Mouse (Mus musculus) heart, postnatal 14 days (tissue): ENCODE data around the gene Mrpl51. TPM values are rescaled to one million over a fixed set of nuclear protein-coding genes. Genes with fewer than 3 reads are reported as not detected.

Source experiments
- DNase-seq, 2 experiments: peaks; one replicate each; pipeline ENCODE4 v3.0.0; 2021 to 2022
- intact Hi-C: fragments of 180-260 bp; cut with DNase I; formaldehyde crosslinking; loops from one replicate; pipeline ENCODE4 v1.15.1; 2025
- total RNA-seq, 2 experiments: library from RNA; stranded (reverse); gene quantifications; 2 replicates each; pipeline ENCODE4 v1.2.3; 2021

Gene Mrpl51
- total RNA-seq, 2 experiments from 2014 or later = 279 to 289 TPM

GRCm38 (mm10) chr6:125222146-125222545 lies 30.5 kb downstream of the Mrpl51 start:
- no peak for DNase-seq
- intact Hi-C loops = no loop called here

DNA sequence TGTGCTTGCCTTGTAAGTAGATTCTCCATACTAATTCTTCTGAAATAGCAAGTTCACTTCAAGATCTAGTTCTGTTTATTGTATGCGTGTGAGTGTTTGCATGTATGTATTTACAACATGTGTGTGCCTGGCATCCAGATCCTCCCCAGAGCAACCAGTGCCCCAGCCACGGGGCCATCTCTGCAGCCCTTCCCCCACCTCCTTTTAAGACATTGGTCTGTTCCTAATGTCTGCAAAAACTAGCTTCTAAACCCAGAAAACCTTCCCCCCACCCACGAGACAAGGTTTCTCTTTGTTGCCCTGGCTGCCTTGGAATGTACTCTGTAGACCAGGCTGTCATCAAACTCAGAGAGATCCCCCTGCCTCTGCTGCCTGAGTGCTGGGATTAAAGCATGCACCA lies 31.0 kb downstream of the Mrpl51 start:
- intact Hi-C loops = no loop called here
- no peak for DNase-seq

- intact Hi-C loops = no loop called here
- no peak for DNase-seq
These were observed 34.0 kb downstream of the Mrpl51 start for GRCm38 (mm10) chr6:125225518-125226115.

DNA sequence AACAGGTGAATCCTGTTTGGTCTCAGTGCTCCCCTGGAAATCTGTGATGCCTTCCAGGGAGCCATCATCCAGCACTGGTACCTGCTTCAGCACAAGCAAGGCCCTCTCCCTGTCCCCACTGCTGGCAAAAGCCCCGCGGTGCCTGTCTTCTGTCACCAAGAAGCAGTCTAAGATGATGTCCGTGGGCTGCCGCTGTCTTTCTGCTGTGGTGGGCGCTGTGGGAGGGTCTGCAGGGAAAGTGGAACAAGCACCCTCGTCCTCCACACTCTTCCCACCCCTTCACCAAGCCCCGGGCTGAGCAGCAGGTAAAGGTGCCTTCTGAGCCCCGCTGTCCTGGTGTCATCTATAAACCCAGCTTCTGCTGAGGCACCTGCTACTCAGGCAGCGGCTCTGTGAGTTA lies 39.0 kb downstream of the Mrpl51 start:
- intact Hi-C loops = no loop called here
- DNase-seq = no peak

DNA sequence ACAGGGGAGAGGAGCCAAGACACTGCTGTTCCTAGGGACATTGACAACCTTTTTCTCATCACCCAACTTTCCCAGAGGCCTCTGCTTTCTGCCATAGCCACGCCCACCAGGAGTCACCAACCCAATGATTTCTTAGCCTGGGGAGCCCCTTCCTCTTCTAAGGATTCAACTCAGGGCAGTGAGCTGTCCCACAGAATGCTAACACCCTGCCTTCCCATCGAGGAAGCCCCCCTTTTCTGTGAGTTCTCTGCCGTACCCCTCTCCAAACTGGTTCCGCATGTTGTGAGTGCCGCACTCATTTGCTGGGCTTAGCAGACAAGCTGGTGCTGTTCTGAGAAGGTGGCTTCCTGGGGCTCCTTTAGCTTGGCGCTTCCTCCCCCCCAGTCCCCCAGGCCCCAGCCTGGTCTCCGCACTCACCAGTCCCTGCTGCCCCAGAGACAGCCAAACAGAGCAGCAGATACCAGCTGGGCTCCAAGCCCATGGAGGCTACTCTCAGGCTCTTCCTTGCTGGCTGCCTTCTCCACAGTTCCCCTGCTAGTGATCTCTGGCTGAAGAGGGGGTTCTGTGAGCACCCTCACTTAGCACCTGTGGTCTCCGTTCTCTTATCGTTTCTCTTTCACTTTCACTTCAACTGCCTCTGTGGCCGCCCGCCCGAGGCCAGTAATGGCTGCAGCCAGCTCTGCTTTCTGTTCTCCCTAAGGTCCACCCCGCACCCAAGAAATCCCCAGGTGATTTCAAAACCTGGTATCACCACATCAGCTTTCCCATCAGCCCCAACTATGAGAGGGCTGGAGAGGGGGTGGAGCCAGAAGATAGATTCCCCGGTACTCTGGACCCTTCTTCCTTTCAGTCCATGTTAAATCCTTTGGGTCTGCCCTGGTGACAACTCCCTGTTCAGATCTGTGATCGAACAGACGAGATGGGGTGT lies 39.8 kb downstream of the Mrpl51 start, which contains the start of gene Tapbpl:
Tapbpl (minus strand) TSS at position 744 of the 928 bp plus-strand sequence.
- intact Hi-C loops = no loop called here
- peak; percentile 55 to 71 for DNase-seq

DNA sequence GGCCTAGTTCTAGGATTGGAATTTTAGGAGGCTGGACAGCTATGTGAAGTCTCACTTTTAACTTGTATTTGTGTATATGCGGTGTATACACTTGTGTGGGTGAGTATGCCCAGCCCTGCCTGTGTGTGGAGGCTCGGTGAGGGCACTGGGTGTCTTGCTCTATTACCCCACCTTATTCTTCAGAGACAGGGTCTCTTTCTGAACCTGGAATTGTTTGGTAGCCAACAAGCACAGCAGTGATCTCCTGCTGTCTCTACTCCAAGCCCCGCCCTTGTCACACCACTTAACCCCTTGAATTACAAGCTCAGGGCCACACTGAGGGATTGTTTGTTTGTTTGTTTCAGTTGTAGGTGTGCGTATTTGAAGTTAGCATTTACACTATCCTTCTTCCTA lies 40.4 kb downstream of the Mrpl51 start:
- peak in 1 of 2 experiments; percentile 11 for DNase-seq
- intact Hi-C loops = no loop called here

- intact Hi-C loops = no loop called here
- DNase-seq = no peak
These were observed 40.9 kb downstream of the Mrpl51 start for GRCm38 (mm10) chr6:125232516-125232915.

- no peak for DNase-seq
- intact Hi-C loops = no loop called here
These were observed 42.4 kb downstream of the Mrpl51 start for GRCm38 (mm10) chr6:125233816-125234519.

GRCm38 (mm10) chr6:125234520-125234828 lies 42.9 kb downstream of the Mrpl51 start:
- intact Hi-C loops = no loop called here

GRCm38 (mm10) chr6:125236341-125236740 lies 44.7 kb downstream of the Mrpl51 start:
- intact Hi-C loops = no loop called here
- DNase-seq = no peak

More at GRCm38 (mm10) chr6:125234520-125234828, 42.9 kb downstream of the Mrpl51 start:
- no peak for DNase-seq

DNA sequence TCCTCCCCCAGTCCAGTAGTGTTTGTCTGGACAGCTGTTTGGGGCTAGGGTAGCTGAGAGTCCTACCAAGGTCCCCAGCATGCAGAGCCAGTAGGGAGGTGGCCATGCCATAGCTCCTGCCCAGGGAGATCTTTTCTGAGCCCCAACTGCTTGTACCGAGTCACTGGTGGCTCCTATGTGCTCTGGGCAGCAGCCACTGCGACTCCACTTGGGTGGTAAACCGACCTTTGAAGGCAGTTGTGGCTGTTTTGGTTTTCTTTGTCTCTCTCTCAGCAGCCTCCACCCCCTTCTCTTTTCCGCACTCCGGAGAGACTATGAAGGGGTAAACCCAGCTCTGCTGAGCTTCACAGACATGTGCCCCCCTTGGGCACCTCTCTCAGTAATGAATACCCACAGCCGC lies 45.2 kb downstream of the Mrpl51 start, which contains the start of gene Cd27:
Cd27 (minus strand) TSS at position 229 of the 400 bp plus-strand sequence.
- intact Hi-C loops = no loop called here
- no peak for DNase-seq

- no peak for DNase-seq
- intact Hi-C loops = no loop called here
These were observed 45.8 kb downstream of the Mrpl51 start for GRCm38 (mm10) chr6:125237421-125237820.

DNA sequence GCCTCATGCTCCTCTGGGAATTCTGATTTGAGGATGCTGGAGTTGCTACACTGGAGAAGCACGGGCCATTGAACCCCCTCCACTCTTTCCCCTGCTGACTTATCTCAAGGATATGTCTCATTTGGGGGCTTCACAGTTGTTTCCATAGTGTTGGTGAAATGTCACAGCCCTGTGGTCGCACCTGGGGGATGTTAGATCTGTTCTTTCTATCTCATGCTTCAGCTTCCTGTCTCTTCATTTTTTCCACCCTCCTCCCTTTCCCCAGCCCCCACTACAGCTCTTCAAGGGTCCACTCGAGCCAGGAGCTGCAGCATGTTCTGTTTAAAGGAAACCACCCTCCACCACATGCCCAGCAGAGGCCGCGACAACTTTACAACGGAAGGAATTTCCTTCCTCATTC lies 46.8 kb downstream of the Mrpl51 start:
- DNase-seq = no peak
- intact Hi-C loops = no loop called here

DNA sequence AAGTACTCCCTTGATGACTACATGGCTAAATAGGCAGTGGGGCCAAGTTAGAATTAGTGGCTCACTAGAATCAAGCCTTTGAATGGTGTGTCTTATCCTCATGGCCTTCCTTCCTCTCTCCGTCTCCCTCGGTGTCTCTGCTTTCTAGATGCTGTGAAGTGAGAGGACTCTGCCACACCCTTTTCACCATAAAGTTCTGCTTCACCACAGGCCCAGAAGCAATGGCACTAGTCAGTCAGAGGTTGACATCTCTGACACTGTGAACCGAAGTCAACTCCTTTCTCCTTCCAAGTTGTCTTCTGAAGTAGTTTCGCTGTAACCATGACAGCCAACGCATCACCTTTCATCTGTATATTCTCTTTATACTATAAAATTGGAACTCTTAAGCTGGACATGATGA lies 47.9 kb downstream of the Mrpl51 start:
- no peak for DNase-seq
- intact Hi-C loops = no loop called here

GRCm38 (mm10) chr6:125240617-125241016 lies 49.0 kb downstream of the Mrpl51 start:
- intact Hi-C loops = no loop called here
- DNase-seq = no peak

DNA sequence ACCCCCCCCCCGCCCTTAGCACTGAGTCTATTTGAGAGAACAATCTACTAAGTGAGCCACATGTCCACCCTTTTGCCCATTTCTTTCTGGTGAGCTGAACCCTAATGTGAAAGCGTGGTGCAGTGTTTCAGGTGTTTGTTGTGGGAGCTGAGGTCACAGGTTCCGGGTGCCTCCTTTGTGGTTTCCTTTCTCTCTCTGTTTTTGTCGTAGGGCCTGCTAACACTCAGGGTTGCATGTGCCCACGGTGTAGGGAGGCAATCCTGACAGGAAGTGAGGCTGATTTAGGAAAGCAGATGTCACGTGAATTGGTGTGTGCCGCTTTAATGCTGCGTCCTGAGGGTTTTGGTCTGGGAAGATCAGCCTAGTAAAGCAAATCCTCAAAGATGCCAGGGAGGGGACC lies 50.0 kb downstream of the Mrpl51 start:
- intact Hi-C loops = no loop called here
- no peak for DNase-seq

GRCm38 (mm10) chr6:125244551-125244950 lies 53.0 kb downstream of the Mrpl51 start:
- intact Hi-C loops = no loop called here
- DNase-seq = no peak
